Mouse (Mus musculus) stomach, embryonic 14.5 days (tissue): Measurements from ENCODE around the gene Tmem132e. TPM values are rescaled to one million over a fixed set of nuclear protein-coding genes. Genes with fewer than 3 reads are reported as not detected.

Experiments used
- ATAC-seq: fragments of 200-750 bp; cut with Nextera tagmentation; 2 replicates; pipeline ENCODE4 v1.8.0; 2017; ENCODE audit warnings: low read depth, moderate TSS enrichment; ENCODE audit not compliant: insufficient number of reproducible peaks, insufficient read depth, low FRiP score
- H3K27ac ChIP-seq: fragments of 300-500 bp; sonication (generic); 2 replicates; pipeline ENCODE4 v1.5.1; 2014; ENCODE audit warnings: mild to moderate bottlenecking, low read length, moderate library complexity, mixed read lengths
- H3K27me3 ChIP-seq: fragments of 300-500 bp; sonication (generic); 2 replicates; pipeline ENCODE4 v1.6.1; 2014; ENCODE audit warnings: low read length, control low read depth, mixed read lengths; ENCODE audit not compliant: control insufficient read depth, insufficient read depth
- H3K36me3 ChIP-seq: fragments of 300-500 bp; sonication (generic); 2 replicates; pipeline ENCODE4 v1.6.1; 2014; ENCODE audit warnings: mild to moderate bottlenecking, control low read depth, low read length, moderate library complexity, mixed read lengths; ENCODE audit not compliant: control insufficient read depth, insufficient read depth
- H3K4me1 ChIP-seq: fragments of 300-500 bp; sonication (generic); 2 replicates; pipeline ENCODE4 v1.6.1; 2014; ENCODE audit warnings: low read length, control low read depth, mixed read lengths; ENCODE audit not compliant: control insufficient read depth, insufficient read depth
- H3K4me2 ChIP-seq: fragments of 300-500 bp; sonication (generic); replicated peaks from 2 replicates; pipeline ENCODE4 v1.6.1; 2014; ENCODE audit warnings: low read depth, low read length, control low read depth
- H3K4me3 ChIP-seq: fragments of 300-500 bp; sonication (generic); 2 replicates; pipeline ENCODE4 v1.5.1; 2014; ENCODE audit warnings: low read depth, low read length, control low read depth
- H3K9ac ChIP-seq: fragments of 300-500 bp; sonication (generic); replicated peaks from 2 replicates; pipeline ENCODE4 v1.6.1; 2014; ENCODE audit warnings: low read depth, mild to moderate bottlenecking, control low read depth, low read length, moderate library complexity, mixed read lengths
- H3K9me3 ChIP-seq: fragments of 300-500 bp; sonication (generic); 2 replicates; pipeline ENCODE4 v1.6.1; 2016; ENCODE audit warnings: low read depth, low read length, control low read depth; ENCODE audit not compliant: control insufficient read depth
- whole genome bisulfite sequencing: fragments of 180-500 bp; shearing (Covaris S2); extraction: QIAGEN DNeasy Blood & Tissue Kit; methylation state at CpG from one replicate; pipeline ENCODE4 v1.1.7; 2014; 5-methylcytosine and 5-hydroxymethylcytosine counted together
- polyA plus RNA-seq: library from polyadenylated mRNA; unstranded; fragments of >200 nt; fragmentation: Nextera tagmentation; extraction: Ambion mirVana; gene quantifications from 2 replicates; pipeline ENCODE4 v1.2.1, GENCODE M21; 2014

The Tmem132e gene
- polyA plus RNA-seq, 1 experiment from 2014 or later, result 0.55 TPM

DNA sequence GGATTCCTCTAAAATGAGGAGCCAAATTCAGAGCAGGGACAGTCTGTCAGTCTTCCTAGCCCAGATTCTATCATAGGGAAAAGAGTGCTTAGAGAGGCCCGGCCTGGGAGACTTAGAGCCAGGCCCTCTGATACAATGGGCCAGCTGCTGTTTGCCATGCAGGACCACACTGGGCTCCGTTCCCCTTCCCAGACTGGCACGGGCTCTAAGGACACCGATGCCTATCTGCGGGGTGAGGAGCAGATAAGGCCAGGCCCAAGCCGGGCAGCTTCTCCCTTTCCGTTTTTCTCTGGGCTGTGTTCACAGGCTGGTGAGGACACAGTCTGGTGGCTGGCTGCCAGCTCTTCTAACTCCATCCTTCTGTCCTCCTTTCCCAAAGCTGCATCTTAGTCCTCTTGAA lies 64.5 kb downstream of the Tmem132e start:
- no peak overlapping the region for H3K4me3 ChIP-seq
- no peak overlapping the region for H3K9ac ChIP-seq
- H3K4me2 ChIP-seq, result no peak overlapping the region
- H3K9me3 ChIP-seq, result no peaks in the 10 kb centered on the region
- WGBS, result 85% methylated on average over 7 of the region's 7 CpGs
- H3K27me3 ChIP-seq, result no peaks in the 10 kb centered on the region
- no peak overlapping the region for H3K27ac ChIP-seq
- H3K4me1 ChIP-seq, result no peaks in the 10 kb centered on the region
- H3K36me3 ChIP-seq, result no peaks in the 10 kb centered on the region
- ATAC-seq, result no peak

DNA sequence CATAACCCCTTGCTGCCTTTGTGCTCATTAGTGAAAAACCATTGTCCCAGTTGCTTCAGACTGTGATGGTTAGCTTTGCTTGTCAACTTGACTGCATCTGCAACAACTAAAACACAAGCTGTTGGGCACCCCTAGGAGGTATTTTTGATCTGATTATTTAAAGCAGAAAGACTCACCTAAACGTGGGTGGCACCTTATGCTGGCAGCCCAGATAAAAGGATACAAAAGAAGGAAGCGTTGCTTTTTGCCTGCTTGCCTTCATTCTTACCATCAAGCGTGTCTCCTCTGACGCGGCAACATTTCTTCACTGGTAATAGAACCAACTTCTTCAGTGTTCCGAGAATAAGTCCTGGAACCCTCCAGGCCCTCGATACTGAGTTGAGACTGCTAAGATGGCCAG lies 72.6 kb downstream of the Tmem132e start:
- Histone ChIP-seq H3K36me3 (no peaks in the 10 kb centered on the region), H3K9me3 (no peaks in the 10 kb centered on the region), H3K4me1 (no peaks in the 10 kb centered on the region), H3K9ac (no peak overlapping the region), H3K27me3 (no peaks in the 10 kb centered on the region), H3K27ac (no peak overlapping the region), H3K4me2 (no peak overlapping the region), H3K4me3 (no peak overlapping the region)
- ATAC-seq, result no peak
- WGBS, result 86% methylated on average over 7 of the region's 7 CpGs

DNA sequence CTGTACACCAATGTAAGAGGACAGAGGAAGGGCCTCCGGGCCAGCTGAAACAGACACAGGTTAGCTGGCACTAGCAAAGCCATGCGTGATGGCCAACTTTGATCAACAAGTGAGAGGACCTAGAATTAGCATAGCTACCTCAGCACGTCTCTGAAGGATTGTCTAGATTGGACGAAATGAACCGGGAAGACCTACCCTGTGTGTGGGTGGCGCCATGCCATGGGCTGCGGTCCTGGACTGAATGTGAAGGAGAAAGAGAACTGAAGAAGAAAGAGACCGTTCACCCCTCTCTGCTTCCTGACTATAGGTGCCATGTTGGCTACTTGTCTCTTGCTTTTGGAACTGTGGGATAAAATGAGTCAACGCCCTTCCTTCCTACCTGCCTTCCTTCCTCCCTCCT lies 76.8 kb downstream of the Tmem132e start:
- no peak overlapping the region for H3K4me2 ChIP-seq
- no peaks in the 10 kb centered on the region for H3K36me3 ChIP-seq
- no peak overlapping the region for H3K9ac ChIP-seq
- no peaks in the 10 kb centered on the region for H3K9me3 ChIP-seq
- H3K4me1 ChIP-seq, result no peaks in the 10 kb centered on the region
- H3K27ac ChIP-seq, result no peak overlapping the region
- no peak for ATAC-seq
- no peak overlapping the region for H3K4me3 ChIP-seq
- WGBS, result 92% methylated on average over 9 of the region's 9 CpGs
- H3K27me3 ChIP-seq, result no peaks in the 10 kb centered on the region

DNA sequence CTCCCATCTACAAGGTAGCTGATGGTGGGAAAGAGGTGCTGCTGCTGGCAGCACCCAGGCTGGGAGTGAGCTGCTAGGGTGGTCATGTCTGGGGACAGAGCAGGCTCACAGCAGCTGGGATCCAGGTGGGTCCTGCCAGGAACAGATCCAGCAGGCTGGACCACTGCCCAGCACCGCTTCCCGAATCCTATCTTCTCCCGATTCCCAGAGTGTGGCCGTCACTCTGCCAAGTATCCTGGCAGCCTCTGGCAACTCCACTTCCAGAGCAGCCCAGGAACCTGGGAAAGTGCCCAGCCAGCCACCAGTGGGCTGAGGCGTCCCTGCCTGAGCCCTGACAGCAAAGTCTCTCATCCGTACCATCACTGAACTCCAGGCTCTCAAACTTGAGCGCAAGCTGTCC lies 78.5 kb downstream of the Tmem132e start:
- H3K4me3 ChIP-seq, result no peak overlapping the region
- no peak for ATAC-seq
- WGBS, result 65% methylated on average over 7 of the region's 7 CpGs
- no peak overlapping the region for H3K27ac ChIP-seq
- no peak overlapping the region for H3K9ac ChIP-seq
- no peak overlapping the region for H3K4me2 ChIP-seq
- H3K36me3 ChIP-seq, result no peaks in the 10 kb centered on the region
- H3K27me3 ChIP-seq, result no peaks in the 10 kb centered on the region
- no peaks in the 10 kb centered on the region for H3K9me3 ChIP-seq
- H3K4me1 ChIP-seq, result no peaks in the 10 kb centered on the region

DNA sequence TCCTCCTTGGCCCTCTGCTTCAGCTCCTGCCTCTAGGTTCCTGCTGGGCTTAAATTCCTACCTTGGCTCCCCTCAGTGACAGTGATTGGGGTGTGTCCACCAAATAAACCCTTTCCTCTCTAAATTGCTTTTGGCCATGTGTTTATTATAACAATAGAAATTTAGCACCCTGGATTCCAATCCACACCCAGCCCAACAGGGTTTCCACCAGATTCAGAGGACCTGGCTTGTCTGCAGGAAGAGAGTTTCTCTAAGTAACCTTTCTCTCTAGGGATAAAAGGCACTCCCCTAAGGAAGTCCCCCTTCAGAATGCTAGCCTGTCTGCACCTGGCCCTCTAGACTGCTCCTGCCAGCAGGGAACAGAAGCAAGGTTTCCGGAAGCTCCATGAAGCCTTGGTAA lies 82.4 kb downstream of the Tmem132e start:
- Histone ChIP-seq H3K27ac (no peak overlapping the region), H3K4me3 (no peak overlapping the region), H3K27me3 (no peaks in the 10 kb centered on the region), H3K36me3 (no peaks in the 10 kb centered on the region), H3K9ac (no peak overlapping the region), H3K4me2 (no peak overlapping the region), H3K9me3 (no peaks in the 10 kb centered on the region), H3K4me1 (no peaks in the 10 kb centered on the region)
- WGBS, result 80% methylated on average over 1 of the region's 1 CpGs
- no peak for ATAC-seq

DNA sequence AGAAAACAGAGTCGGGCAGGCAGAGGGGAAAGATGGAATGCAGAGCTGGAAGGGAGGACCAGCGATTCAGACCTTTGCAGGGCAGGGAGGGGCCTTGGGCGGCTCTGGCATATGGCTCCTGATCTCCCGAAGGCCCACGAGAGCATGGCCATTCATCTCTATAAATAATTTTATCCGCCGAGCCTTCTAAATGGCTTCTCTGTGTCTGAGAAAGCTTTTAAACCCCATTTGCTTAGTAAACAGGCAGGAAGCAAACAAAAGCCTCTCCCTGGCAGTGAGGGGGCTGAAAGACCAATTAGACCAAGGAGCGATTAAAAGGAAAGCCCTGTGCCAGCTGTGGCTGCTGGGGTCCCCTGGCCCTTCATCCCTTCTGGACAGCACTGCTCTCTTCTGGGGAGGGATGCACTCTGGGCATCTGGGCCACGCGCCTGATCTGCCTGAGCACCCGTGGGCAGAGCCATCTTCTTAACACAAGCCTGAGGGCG lies 84.5 kb downstream of the Tmem132e start:
- Histone ChIP-seq H3K27me3 (no peaks in the 10 kb centered on the region), H3K27ac (no peak overlapping the region), H3K4me2 (no peak overlapping the region), H3K4me1 (no peaks in the 10 kb centered on the region), H3K9ac (no peak overlapping the region), H3K4me3 (no peak overlapping the region), H3K9me3 (no peaks in the 10 kb centered on the region), H3K36me3 (no peaks in the 10 kb centered on the region)
- ATAC-seq, result no peak
- 26% methylated on average over 12 of the region's 12 CpGs for WGBS

DNA sequence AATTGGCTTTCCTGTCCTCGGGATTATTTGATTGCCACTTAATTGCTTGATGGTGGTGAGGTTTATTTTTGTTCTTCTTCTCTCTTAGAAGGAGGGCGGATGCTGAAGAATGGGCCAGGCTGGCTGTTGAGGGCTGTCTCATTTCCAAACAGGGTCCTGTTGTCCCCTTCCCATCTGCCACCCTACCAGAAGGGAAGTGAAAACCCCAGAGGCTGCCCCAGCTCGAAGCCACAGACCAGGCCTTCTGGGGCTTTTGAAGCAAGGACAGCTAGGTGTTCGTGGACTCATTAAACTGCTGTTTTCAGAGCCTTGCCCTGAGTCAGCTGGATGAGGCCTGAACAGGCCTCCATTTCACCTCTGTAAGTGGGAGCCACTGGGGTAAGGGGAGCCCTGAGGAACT lies 87.4 kb downstream of the Tmem132e start:
- Histone ChIP-seq H3K27me3 (no peaks in the 10 kb centered on the region), H3K9me3 (no peaks in the 10 kb centered on the region), H3K36me3 (no peaks in the 10 kb centered on the region), H3K4me3 (no peak overlapping the region), H3K27ac (no peak overlapping the region), H3K4me2 (no peak overlapping the region), H3K9ac (no peak overlapping the region), H3K4me1 (no peaks in the 10 kb centered on the region)
- WGBS, result 68% methylated on average over 4 of the region's 4 CpGs
- no peak for ATAC-seq

DNA sequence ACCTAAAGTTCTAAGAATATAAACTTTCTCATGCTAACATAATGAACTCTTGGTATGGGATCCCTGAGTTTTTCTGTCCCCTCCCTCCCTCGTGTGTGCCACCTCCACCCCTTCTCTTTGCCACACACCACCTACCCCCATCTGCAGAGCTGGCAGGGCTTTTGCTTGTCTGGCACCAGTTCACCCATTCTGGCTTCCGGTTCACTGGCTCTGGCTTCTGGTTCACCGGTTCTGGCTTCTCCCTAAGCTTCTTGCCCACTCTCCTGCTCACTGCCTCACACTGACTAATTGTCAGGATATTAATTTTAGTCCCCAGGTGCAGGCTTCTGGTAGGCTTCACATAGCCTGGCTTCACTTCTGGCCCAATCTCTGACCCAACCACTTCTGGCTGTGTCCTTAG lies 88.7 kb downstream of the Tmem132e start:
- Histone ChIP-seq H3K4me1 (no peaks in the 10 kb centered on the region), H3K36me3 (no peaks in the 10 kb centered on the region), H3K27me3 (no peaks in the 10 kb centered on the region), H3K27ac (no peak overlapping the region), H3K9me3 (no peaks in the 10 kb centered on the region), H3K4me2 (no peak overlapping the region), H3K9ac (no peak overlapping the region), H3K4me3 (no peak overlapping the region)
- no peak for ATAC-seq
- 86% methylated on average over 3 of the region's 3 CpGs for WGBS

DNA sequence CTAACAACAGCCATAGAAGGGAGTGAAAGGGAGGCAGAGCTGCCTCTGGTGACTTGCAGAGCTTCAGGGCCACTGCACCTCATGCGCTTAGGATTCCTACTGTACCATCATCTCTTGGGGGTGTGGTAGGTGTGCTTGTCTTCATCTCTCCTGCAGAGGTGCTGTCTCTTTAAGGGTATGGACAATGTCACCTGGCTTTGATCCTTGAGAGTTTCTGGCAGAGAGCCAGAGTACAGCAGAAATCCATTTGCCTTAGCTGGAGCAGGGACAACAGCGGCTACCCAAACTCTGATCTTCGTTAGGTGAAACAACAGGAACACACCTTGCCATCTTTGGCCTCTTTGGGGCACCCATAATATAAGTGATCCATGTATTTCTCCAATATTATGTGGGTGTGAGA lies 92.2 kb downstream of the Tmem132e start:
- Histone ChIP-seq H3K27me3 (no peaks in the 10 kb centered on the region), H3K9me3 (no peaks in the 10 kb centered on the region), H3K4me2 (no peak overlapping the region), H3K27ac (no peak overlapping the region), H3K36me3 (no peaks in the 10 kb centered on the region), H3K9ac (no peak overlapping the region), H3K4me3 (no peak overlapping the region), H3K4me1 (no peaks in the 10 kb centered on the region)
- 57% methylated on average over 3 of the region's 3 CpGs for WGBS
- ATAC-seq, result no peak
